Comparison of ENCODE assay signal across 8 mouse cellular contexts in genomic region chr15:28158771-28159489, GRCm38 (mm10). TPM values are rescaled to one million over a fixed set of nuclear protein-coding genes. Genes with fewer than 3 reads are reported as not detected.
DNase-seq lines count a peak whose midpoint lies in the region; ATAC-seq and TF ChIP-seq lines count a peak whose summit lies in the region.

No protein-coding gene starts in this region.

- peak overlapping the region; percentile 43 for H3K9ac ChIP-seq in forebrain, postnatal 0 days

- H3K9me3 ChIP-seq in forebrain, postnatal 0 days (ENCODE audit: low read length): no peaks in the 10 kb centered on the region

- WGBS in forebrain, postnatal 0 days: 1% methylated on average over 19 of the region's 19 CpGs

- ATAC-seq in forebrain, postnatal 0 days: peak; percentile 58
- ATAC-seq in hematopoietic stem cell, adult 5-6 weeks (replicated peaks in 1 of 2; ENCODE audit: insufficient read depth in 1 of 2, low FRiP score in 2 of 2, low TSS enrichment in 1 of 2, low read depth in 1 of 2, poor library complexity in 2 of 2, severe bottlenecking in 2 of 2): peak; percentile 91

- peak overlapping the region; percentile 39 for H3K4me3 ChIP-seq in forebrain, postnatal 0 days (ENCODE audit: low read depth, low read length)

- H3K27ac ChIP-seq in forebrain, postnatal 0 days (ENCODE audit: low read depth, low read length): peak overlapping the region; percentile 47; the same call in 1 of the 2 replicates

- H3K27me3 ChIP-seq in forebrain, postnatal 0 days (ENCODE audit: insufficient read depth, low read length): no peaks in the 10 kb centered on the region

- peaks cover 8% of the 10 kb centered on the region; the same call in 1 of the 2 replicates for H3K4me1 ChIP-seq in forebrain, postnatal 0 days (ENCODE audit: insufficient read depth)

- peak overlapping the region; percentile 63 for H3K4me2 ChIP-seq in forebrain, postnatal 0 days (ENCODE audit: low read depth)

- H3K36me3 ChIP-seq in forebrain, postnatal 0 days (ENCODE audit: insufficient read depth): no peaks in the 10 kb centered on the region

- peak; percentile 92 for DNase-seq in Muller cell, postnatal 12 days (ENCODE audit: inconsistent ontology term)
- peak; percentile 52 to 63 for DNase-seq in cerebellum, adult 18-20 months
- DNase-seq in forebrain, postnatal 0 days: peak; percentile 71
- DNase-seq in layer of hippocampus, postnatal 10 days (ENCODE audit: low spot score in 2 of 2): peak; percentile 16 to 41
- DNase-seq in lung, postnatal 10 days: peak; percentile 79
- peak; percentile 74 for DNase-seq in ovary, postnatal 36 days (ENCODE audit: low spot score)
- peak; percentile 68 for DNase-seq in urinary bladder, postnatal 14 days (ENCODE audit: low spot score)

- TF ChIP-seq CTCF in forebrain, postnatal 0 days (IDR thresholded peaks at IDR 0.05; ENCODE audit: low read depth): no peak

RNA-seq across cellular contexts. Expression of gene Dnah5, which starts 44.6 kb away (rescaled TPM):
- total RNA-seq in forebrain, postnatal 0 days (2014; rRNA removed): 2.0 TPM in 2 replicates
- 0.19 and 0.24 TPM in 2 replicates for polyA plus RNA-seq in forebrain, postnatal 0 days (2015; fragmentation: Nextera tagmentation; extraction: Ambion mirVana)
- total RNA-seq in hematopoietic stem cell, adult 5-6 weeks (2017): not detected in 2 replicates
- 1 to 10 TPM; 3.7 to 4.7 TPM for total RNA-seq in layer of hippocampus, postnatal 10 days (2021)

Comparison
In these comparisons a context has a peak if more than half of its experiments do, and no peak if none do; other contexts are left out.
1. Peak in every context shown above with its lines: DNase-seq, ATAC-seq, H3K4me3 ChIP-seq and H3K27ac ChIP-seq.
2. DNase-seq: peak in every context shown above with its lines; median percentile 92 in Muller cell, postnatal 12 days; 79 in lung, postnatal 10 days; 74 in ovary, postnatal 36 days; 71 in forebrain, postnatal 0 days; 68 in urinary bladder, postnatal 14 days; 58 in cerebellum, adult 18-20 months; 28 in layer of hippocampus, postnatal 10 days.